Mouse (Mus musculus) liver, adult 2 months (tissue): ENCODE measurements around the gene Aox3. TPM values are rescaled to one million over a fixed set of nuclear protein-coding genes. Genes with fewer than 3 reads are reported as not detected.

Source experiments
- DNase-seq: peaks from one replicate; pipeline ENCODE4 v3.0.0-alpha.2; 2011; ENCODE audit warnings: low read depth, low spot score; ENCODE audit errors: extremely low read depth
- H3K27ac ChIP-seq: fragments of 200-500 bp; replicated peaks from 2 replicates; pipeline ENCODE4 v1.5.1; 2012; ENCODE audit warnings: low read depth, mild to moderate bottlenecking, control low read depth, inconsistent platforms, low read length; ENCODE audit not compliant: insufficient read depth
- H3K27me3 ChIP-seq: fragments of 200-500 bp; 2 replicates; pipeline ENCODE4 v1.6.1; 2012; ENCODE audit warnings: mild to moderate bottlenecking, moderate library complexity, low read length, inconsistent platforms; ENCODE audit not compliant: control insufficient read depth, insufficient read depth
- H3K36me3 ChIP-seq: fragments of 200-500 bp; 2 replicates; pipeline ENCODE4 v1.6.1; 2012; ENCODE audit warnings: low read length, inconsistent platforms; ENCODE audit not compliant: control insufficient read depth, insufficient read depth
- H3K4me1 ChIP-seq: fragments of 200-500 bp; 2 replicates; pipeline ENCODE4 v1.6.1; 2011; ENCODE audit warnings: low read length; ENCODE audit not compliant: control insufficient read depth, insufficient read depth
- H3K4me3 ChIP-seq: fragments of 200-500 bp; 2 replicates; pipeline ENCODE4 v1.5.1; 2011; ENCODE audit warnings: low read depth, mild to moderate bottlenecking, control low read depth, low read length, moderate library complexity; ENCODE audit not compliant: insufficient read depth
- H3K79me2 ChIP-seq: fragments of 200-500 bp; 2 replicates; pipeline ENCODE4 v1.6.1; 2012; ENCODE audit warnings: inconsistent platforms, mild to moderate bottlenecking, low read length, moderate library complexity; ENCODE audit not compliant: control insufficient read depth, insufficient read depth
- H3K9ac ChIP-seq: fragments of 200-500 bp; 2 replicates; pipeline ENCODE4 v1.6.1; 2012; ENCODE audit warnings: low read depth, mild to moderate bottlenecking, control low read depth, inconsistent platforms, low read length
- CTCF ChIP-seq: fragments of 200-500 bp; IDR thresholded peaks from 2 replicates; pipeline ENCODE4 v1.5.1; 2011; ENCODE audit warnings: low read depth, low read length, control low read depth
- POLR2A ChIP-seq: fragments of 200-500 bp; IDR thresholded peaks from 2 replicates; pipeline ENCODE4 v1.6.1; 2011; ENCODE audit warnings: low read length, control low read depth; ENCODE audit not compliant: insufficient read depth; ENCODE audit errors: extremely low read depth
- WGBS: fragments of 180-500 bp; shearing (Covaris S2); methylation state at CpG from one replicate; pipeline ENCODE4 v1.1.7; 2018; 5-methylcytosine and 5-hydroxymethylcytosine counted together
- polyA plus RNA-seq: library from polyadenylated mRNA; depleted of rRNA; stranded (reverse); fragments of >200 nt; gene quantifications from 2 replicates; pipeline ENCODE4 v1.2.3, GENCODE M21; 2012; rRNA removed
- total RNA-seq: library from RNA; depleted of rRNA; stranded (reverse); fragments of >200 nt; gene quantifications from 2 replicates; pipeline ENCODE4 v1.2.3, GENCODE M21; 2014; rRNA removed

Aox3 gene
- total and polyA plus RNA-seq, 2 experiments, result 59.0 to 244 TPM

DNA sequence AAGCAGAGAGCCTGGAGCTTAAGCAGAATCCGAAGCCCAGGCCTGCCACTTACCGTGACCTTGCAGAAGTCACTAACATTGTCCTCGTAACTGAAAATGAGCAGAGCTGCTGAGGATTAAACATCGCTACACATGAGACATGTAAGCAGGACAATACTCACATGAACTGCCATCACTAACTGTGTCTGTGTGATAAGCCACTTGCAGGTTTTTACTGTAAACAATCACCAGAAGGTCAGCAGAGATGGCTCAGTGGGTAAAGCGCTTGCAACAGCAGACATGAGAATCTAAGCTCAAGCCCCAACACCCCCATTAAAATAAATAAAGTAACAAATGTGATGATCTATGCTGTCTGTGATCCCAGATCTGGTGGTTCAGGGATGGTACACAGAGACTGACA, 125.5 kb downstream of the Aox3 start:
- 82% methylated on average over 5 of the region's 5 CpGs for WGBS
- no peak for DNase-seq
- no peaks in the 10 kb centered on the region for H3K4me1 ChIP-seq
- H3K36me3 ChIP-seq, result no peaks in the 10 kb centered on the region
- H3K27ac ChIP-seq, result no peak overlapping the region
- no peak overlapping the region for H3K9ac ChIP-seq
- no peaks in the 10 kb centered on the region for H3K79me2 ChIP-seq
- TF ChIP-seq POLR2A, result no peak
- TF ChIP-seq CTCF, result no peak
- H3K4me3 ChIP-seq, result no peak overlapping the region
- H3K27me3 ChIP-seq, result peaks cover 3% of the 10 kb centered on the region; the same call in 1 of the 2 replicates

DNA sequence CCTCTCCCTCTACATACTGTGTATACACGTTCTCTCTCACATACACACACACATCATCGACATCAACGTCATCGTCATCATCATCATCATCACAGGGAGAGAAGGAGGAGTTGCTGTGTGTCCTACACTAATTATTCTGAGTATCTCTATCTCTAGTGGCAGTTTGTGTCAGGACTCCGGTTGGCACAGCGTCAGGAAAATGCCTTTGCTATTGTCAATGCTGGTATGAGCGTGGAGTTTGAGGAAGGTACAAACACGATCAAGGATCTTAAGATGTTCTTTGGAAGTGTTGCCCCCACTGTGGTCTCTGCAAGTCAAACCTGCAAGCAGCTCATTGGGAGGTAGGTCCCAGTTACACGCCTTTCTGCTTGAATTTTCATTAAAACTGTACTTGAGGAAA, 126.0 kb downstream of the Aox3 start:
- 94% methylated on average over 9 of the region's 9 CpGs for WGBS
- TF ChIP-seq POLR2A, result no peak
- no peak for TF ChIP-seq CTCF
- Histone ChIP-seq H3K9ac (no peak overlapping the region), H3K79me2 (no peaks in the 10 kb centered on the region), H3K4me3 (no peak overlapping the region), H3K27ac (no peak overlapping the region), H3K4me1 (no peaks in the 10 kb centered on the region), H3K27me3 (peaks cover 3% of the 10 kb centered on the region; the same call in 1 of the 2 replicates), H3K36me3 (no peaks in the 10 kb centered on the region)
- DNase-seq, result no peak

DNA sequence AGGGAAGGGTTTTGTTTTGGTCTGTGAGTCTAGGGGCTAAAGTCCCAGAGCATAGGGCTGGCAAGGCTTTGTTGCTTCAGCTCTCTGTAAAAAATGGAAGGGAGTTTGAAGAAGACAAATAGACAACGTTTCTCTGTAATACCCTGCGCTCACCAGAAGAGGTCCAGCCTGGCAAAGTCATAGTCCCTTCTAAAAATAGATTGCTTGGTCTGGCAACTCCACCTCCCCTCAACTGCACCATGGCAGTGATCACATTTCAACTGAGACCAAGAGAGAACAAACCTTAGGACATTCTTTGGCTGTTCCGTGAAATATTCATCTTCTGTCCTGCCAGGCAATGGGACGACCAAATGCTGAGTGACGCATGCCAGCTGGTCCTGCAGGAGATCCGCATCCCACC, 127.4 kb downstream of the Aox3 start:
- no peak overlapping the region for H3K9ac ChIP-seq
- 71% methylated on average over 6 of the region's 6 CpGs for WGBS
- H3K79me2 ChIP-seq, result no peaks in the 10 kb centered on the region
- peak; percentile 2 for DNase-seq
- H3K27me3 ChIP-seq, result peaks cover 3% of the 10 kb centered on the region; the same call in 1 of the 2 replicates
- H3K4me3 ChIP-seq, result no peak overlapping the region
- TF ChIP-seq POLR2A (no peak), CTCF (no peak)
- no peaks in the 10 kb centered on the region for H3K4me1 ChIP-seq
- no peaks in the 10 kb centered on the region for H3K36me3 ChIP-seq
- no peak overlapping the region for H3K27ac ChIP-seq

DNA sequence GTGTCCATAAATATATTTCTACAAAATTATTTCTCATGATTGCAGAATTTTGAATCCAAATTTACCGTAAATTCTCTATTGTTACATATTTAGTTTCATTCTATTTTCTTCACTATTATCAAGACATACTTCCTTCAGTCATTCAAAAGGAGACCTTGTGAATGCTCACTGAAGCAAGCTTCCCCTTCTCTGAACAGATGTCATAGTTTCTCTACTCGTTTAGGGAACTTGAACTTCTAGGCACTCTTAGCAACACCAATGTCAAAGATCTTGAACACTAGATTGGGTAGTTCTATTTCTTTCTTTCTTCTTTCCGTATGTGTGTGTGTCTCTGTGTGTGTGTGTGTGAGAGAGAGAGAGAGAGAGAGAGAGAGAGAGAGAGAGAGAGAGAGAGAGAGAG, 131.6 kb downstream of the Aox3 start:
- DNase-seq, result no peak
- H3K4me3 ChIP-seq, result no peak overlapping the region
- H3K9ac ChIP-seq, result no peak overlapping the region
- no peak overlapping the region for H3K27ac ChIP-seq
- no peaks in the 10 kb centered on the region for H3K4me1 ChIP-seq
- WGBS, result 65% methylated on average over 3 of the region's 3 CpGs
- no peaks in the 10 kb centered on the region for H3K27me3 ChIP-seq
- TF ChIP-seq CTCF, result no peak
- TF ChIP-seq POLR2A, result no peak
- no peaks in the 10 kb centered on the region for H3K36me3 ChIP-seq
- no peaks in the 10 kb centered on the region for H3K79me2 ChIP-seq

DNA sequence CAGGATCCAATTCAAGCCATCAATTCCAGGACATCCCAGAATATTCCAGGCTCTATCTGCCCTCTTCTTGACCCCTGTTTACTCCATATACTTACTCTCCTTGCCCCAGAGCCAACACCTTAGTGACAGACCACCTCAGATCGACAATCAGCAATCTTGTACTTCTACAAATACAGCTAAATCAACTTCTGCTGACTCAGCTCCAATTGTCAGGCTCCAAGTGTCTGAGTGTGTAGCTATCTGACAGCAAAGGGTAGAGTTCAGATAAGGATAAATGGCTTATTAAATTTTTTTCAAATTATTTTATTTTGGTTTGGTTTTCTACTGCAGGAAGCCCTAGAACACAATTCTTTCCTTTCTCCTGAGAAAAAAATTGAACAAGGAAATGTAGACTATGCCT, 135.6 kb downstream of the Aox3 start:
- no peak overlapping the region for H3K27ac ChIP-seq
- H3K27me3 ChIP-seq, result no peaks in the 10 kb centered on the region
- no peak for TF ChIP-seq CTCF
- TF ChIP-seq POLR2A, result no peak
- no peak for DNase-seq
- no peak overlapping the region for H3K4me3 ChIP-seq
- H3K4me1 ChIP-seq, result no peaks in the 10 kb centered on the region
- H3K9ac ChIP-seq, result no peak overlapping the region
- H3K79me2 ChIP-seq, result no peaks in the 10 kb centered on the region
- no peaks in the 10 kb centered on the region for H3K36me3 ChIP-seq
- 65% methylated on average over 1 of the region's 1 CpGs for WGBS

Other genes starting within 250 kb of the Aox3 start
- gene Sgo2a, start 117.2 kb upstream of the Aox3 start, total RNA-seq, result 0.28 and 0.54 TPM in 2 replicates
- gene Sgo2a, start 117.2 kb upstream of the Aox3 start, polyA plus RNA-seq, result not detected in 2 replicates
- gene Kctd18, start 94.2 kb upstream of the Aox3 start, total RNA-seq, result 8.3 and 8.9 TPM in 2 replicates
- 2.1 and 2.9 TPM in 2 replicates for gene Kctd18, start 94.2 kb upstream of the Aox3 start, polyA plus RNA-seq
- gene Aox1, start 83.2 kb upstream of the Aox3 start, total RNA-seq, result 37.1 and 53.2 TPM in 2 replicates
- 17.8 and 19.5 TPM in 2 replicates for gene Aox1, start 83.2 kb upstream of the Aox3 start, polyA plus RNA-seq
- not detected in 2 replicates for gene Aox4, start 97.3 kb downstream of the Aox3 start, total RNA-seq
- not detected in 2 replicates for gene Aox4, start 97.3 kb downstream of the Aox3 start, polyA plus RNA-seq
- gene Aox2, start 165.2 kb downstream of the Aox3 start, total RNA-seq, result under 0.01 TPM in 2 replicates
- gene Aox2, start 165.2 kb downstream of the Aox3 start, polyA plus RNA-seq, result not detected in 2 replicates